ENCODE assay signal across 21 mouse cellular contexts in the genomic region with DNA sequence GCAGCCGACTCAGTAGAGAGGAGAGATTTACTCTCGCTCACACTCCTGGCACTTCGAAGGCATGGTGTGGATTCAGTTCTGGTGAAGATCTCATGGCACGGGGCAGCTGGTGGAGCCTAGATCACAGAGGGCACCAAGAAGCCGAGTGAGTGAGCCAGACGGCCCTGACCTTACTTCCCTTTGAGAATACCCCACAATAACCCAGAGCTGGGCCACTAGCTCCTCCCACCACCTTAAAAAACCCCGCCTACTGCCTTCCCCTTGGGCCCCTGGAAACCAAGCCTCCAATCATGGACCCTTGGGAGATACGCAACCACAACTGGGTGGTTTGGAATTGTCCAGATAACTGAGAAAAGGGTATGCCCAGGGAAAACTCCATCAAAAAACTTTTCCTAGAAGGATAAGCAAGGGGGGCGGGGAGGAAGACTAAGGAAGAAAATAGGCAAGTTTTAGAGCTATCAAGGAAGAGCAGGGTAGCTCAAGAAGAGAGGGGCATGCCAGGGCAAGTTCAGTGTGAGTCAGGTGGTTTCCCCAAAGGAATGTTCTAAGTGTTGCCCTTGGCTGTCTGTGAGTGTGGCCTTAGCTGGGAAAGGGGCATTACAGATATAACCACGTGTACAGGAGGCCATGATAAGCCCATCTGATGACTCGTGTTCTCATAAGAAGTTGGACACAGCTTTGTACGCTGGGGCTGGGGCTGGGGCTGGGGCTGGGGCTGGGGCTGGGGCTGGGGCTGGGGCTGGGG. TPM values are rescaled to one million over a fixed set of nuclear protein-coding genes. Genes with fewer than 3 reads are reported as not detected.
DNase-seq lines count a peak whose midpoint lies in the region; ATAC-seq and TF ChIP-seq lines count a peak whose summit lies in the region.
"Had no signal": no experiment of that assay in that cellular context is flagged by ENCODE, and none has a peak within 500 bp of the region (broad histone marks: within the 10 kb centered on the region; RNA-seq: fewer than 3 reads in every experiment).

No protein-coding gene starts in this region.

- WGBS in heart, postnatal 0 days = 71% methylated on average over 12 of the region's 12 CpGs
- 79% methylated on average over 12 of the region's 12 CpGs for WGBS in intestine, embryonic 15.5 days
- 85% methylated on average over 12 of the region's 12 CpGs for WGBS in limb, embryonic 10.5 days

- ATAC-seq in heart, postnatal 0 days (ENCODE audit: insufficient read depth, low read depth) = peak; percentile 61
- ATAC-seq in intestine, embryonic 15.5 days = peak; percentile 13; the same call in 1 of the 2 replicates
- no peak for ATAC-seq in megakaryocyte-erythroid progenitor cell, adult 5-6 weeks (replicated peaks; ENCODE audit: low FRiP score, low TSS enrichment, poor library complexity, severe bottlenecking)
- ATAC-seq: CD4-positive, CD25-positive, alpha-beta regulatory T cell, adult 4 months; forebrain, embryonic 15.5 days; inflammation-experienced regulatory T-cells, adult 6 months had no signal

- H3K27ac ChIP-seq in heart, postnatal 0 days (ENCODE audit: low read depth) = no peak overlapping the region
- H3K27ac ChIP-seq in intestine, embryonic 15.5 days = no peak overlapping the region
- H3K27ac ChIP-seq in limb, embryonic 10.5 days = no peak overlapping the region
- H3K27ac ChIP-seq: embryonic facial prominence, embryonic 10.5 days; forebrain, embryonic 15.5 days; left cerebral cortex, adult 2 months; liver, embryonic 14.5 days had no signal

- TF ChIP-seq CTCF in heart, postnatal 0 days (IDR thresholded peaks at IDR 0.05; ENCODE audit: low read depth) = no peak

- no peak for DNase-seq in heart, postnatal 0 days (ENCODE audit: low spot score)
- no peak for DNase-seq in heart, adult 8-10 months (ENCODE audit: low spot score)
- peak; percentile 40 for DNase-seq in ES-CJ7 (ENCODE audit: low read depth, low spot score)
- DNase-seq in NIH3T3 (ENCODE audit: low read depth) = peak; percentile 48
- no peak for DNase-seq in limb, embryonic 10.5 days (ENCODE audit: low spot score)
- DNase-seq: adrenal gland, adult 2 months; cerebellum, postnatal 36 days; right cerebral cortex, postnatal 25 days; thymus, postnatal 14 days had no signal

- no peaks in the 10 kb centered on the region for H3K27me3 ChIP-seq in heart, postnatal 0 days (ENCODE audit: control insufficient read depth, insufficient read depth, low read length)
- no peaks in the 10 kb centered on the region for H3K27me3 ChIP-seq in intestine, embryonic 15.5 days (replicated peaks)
- no peaks in the 10 kb centered on the region for H3K27me3 ChIP-seq in limb, embryonic 10.5 days (ENCODE audit: low read depth, poor library complexity, severe bottlenecking)
- H3K27me3 ChIP-seq: forebrain, embryonic 15.5 days had no signal

- H3K9ac ChIP-seq in heart, postnatal 0 days (replicated peaks; ENCODE audit: low read depth, low read length) = no peak overlapping the region
- H3K9ac ChIP-seq in intestine, embryonic 15.5 days = no peak overlapping the region
- H3K9ac ChIP-seq: forebrain, embryonic 15.5 days; liver, embryonic 14.5 days had no signal

- no peak overlapping the region for H3K4me2 ChIP-seq in heart, postnatal 0 days (ENCODE audit: low read depth, low read length)
- no peak overlapping the region for H3K4me2 ChIP-seq in intestine, embryonic 15.5 days (replicated peaks)
- H3K4me2 ChIP-seq: forebrain, embryonic 15.5 days had no signal

- peaks cover 23% of the 10 kb centered on the region for H3K4me1 ChIP-seq in heart, postnatal 0 days (ENCODE audit: control insufficient read depth, insufficient read depth)
- H3K4me1 ChIP-seq in intestine, embryonic 15.5 days (replicated peaks) = peaks cover 3% of the 10 kb centered on the region
- H3K4me1 ChIP-seq in limb, embryonic 10.5 days = peaks cover 16% of the 10 kb centered on the region

- no peaks in the 10 kb centered on the region for H3K9me3 ChIP-seq in heart, postnatal 0 days (replicated peaks; ENCODE audit: control insufficient read depth, low read length)
- no peaks in the 10 kb centered on the region for H3K9me3 ChIP-seq in intestine, embryonic 15.5 days
- H3K9me3 ChIP-seq in limb, embryonic 10.5 days (replicated peaks) = no peaks in the 10 kb centered on the region
- H3K9me3 ChIP-seq: embryonic facial prominence, embryonic 10.5 days; forebrain, embryonic 15.5 days had no signal

- H3K4me3 ChIP-seq in heart, postnatal 0 days (ENCODE audit: low read depth, low read length) = no peak overlapping the region
- no peak overlapping the region for H3K4me3 ChIP-seq in intestine, embryonic 15.5 days (replicated peaks)
- H3K4me3 ChIP-seq in limb, embryonic 10.5 days = no peak overlapping the region
- H3K4me3 ChIP-seq: embryonic facial prominence, embryonic 10.5 days; forebrain, embryonic 15.5 days; left cerebral cortex, adult 2 months had no signal

- no peak for TF ChIP-seq EP300 in heart, postnatal 0 days (IDR thresholded peaks at IDR 0.05; ENCODE audit: low read depth)

- H3K36me3 ChIP-seq in heart, postnatal 0 days (replicated peaks; ENCODE audit: control insufficient read depth, insufficient read depth, low read length) = no peaks in the 10 kb centered on the region
- no peaks in the 10 kb centered on the region for H3K36me3 ChIP-seq in intestine, embryonic 15.5 days
- no peaks in the 10 kb centered on the region for H3K36me3 ChIP-seq in limb, embryonic 10.5 days
- H3K36me3 ChIP-seq: embryonic facial prominence, embryonic 10.5 days; forebrain, embryonic 15.5 days had no signal

RNA-seq across cellular contexts. Expression of a gene that starts 36.2 kb away (rescaled TPM):
- 17.7 and 43.7 TPM in 2 replicates for total RNA-seq in heart, postnatal 0 days (2014; rRNA removed; ENCODE audit: low replicate concordance)
- polyA plus RNA-seq in heart, postnatal 0 days (2015; fragmentation: Nextera tagmentation; extraction: Ambion mirVana) = 115 and 121 TPM in 2 replicates
- total RNA-seq in heart, adult 8-10 months (2022) = 10 to 100 TPM; 57.6 to 68.6 (median 66.3) TPM
- 105 and 107 TPM in 2 replicates for polyA plus RNA-seq in intestine, embryonic 15.5 days (2015; fragmentation: Nextera tagmentation; extraction: Ambion mirVana)
- 36.9 and 49.2 TPM in 2 replicates for total RNA-seq in megakaryocyte-erythroid progenitor cell, adult 5-6 weeks (2014; fragmentation: Nextera tagmentation)
- 30.0 and 49.8 TPM in 2 replicates for total RNA-seq in megakaryocyte-erythroid progenitor cell, adult 5-6 weeks (2017)
- 92.2 and 111 TPM in 2 replicates for polyA plus RNA-seq in limb, embryonic 10.5 days (2016; fragmentation: Nextera tagmentation; extraction: Ambion mirVana)

RNA-seq across cellular contexts. Expression of a gene that starts 36.3 kb away (rescaled TPM):
- not detected in 2 replicates for total RNA-seq in heart, postnatal 0 days (2014; rRNA removed; ENCODE audit: low replicate concordance)
- polyA plus RNA-seq in heart, postnatal 0 days (2015; fragmentation: Nextera tagmentation; extraction: Ambion mirVana) = 0.20 TPM in 1 of 2 replicates, not detected in the other
- total RNA-seq in heart, adult 8-10 months (2022) = not detected
- polyA plus RNA-seq in intestine, embryonic 15.5 days (2015; fragmentation: Nextera tagmentation; extraction: Ambion mirVana) = not detected in 2 replicates
- not detected in 2 replicates for total RNA-seq in megakaryocyte-erythroid progenitor cell, adult 5-6 weeks (2014; fragmentation: Nextera tagmentation)
- total RNA-seq in megakaryocyte-erythroid progenitor cell, adult 5-6 weeks (2017) = not detected in 2 replicates
- polyA plus RNA-seq in limb, embryonic 10.5 days (2016; fragmentation: Nextera tagmentation; extraction: Ambion mirVana) = 0.30 TPM in 1 of 2 replicates, not detected in the other
- total RNA-seq: adrenal gland, adult 2 months; gastrocnemius, adult 18-20 months; layer of hippocampus, adult 18-20 months had no signal
- polyA plus RNA-seq: CD4-positive, CD25-positive, alpha-beta regulatory T cell, adult 4 months; embryonic facial prominence, embryonic 10.5 days; inflammation-experienced regulatory T-cells, adult 6 months; limb, embryonic 11.5 days; liver, embryonic 14.5 days; lung, embryonic 16.5 days had no signal

RNA-seq across cellular contexts. Expression of a gene that starts 36.3 kb away (rescaled TPM):
- total RNA-seq in heart, postnatal 0 days (2014; rRNA removed; ENCODE audit: low replicate concordance) = 4.2 and 13.9 TPM in 2 replicates
- polyA plus RNA-seq in heart, postnatal 0 days (2015; fragmentation: Nextera tagmentation; extraction: Ambion mirVana) = 1.5 TPM in 2 replicates
- total RNA-seq in heart, adult 8-10 months (2022) = 1 to 10 TPM; 4.4 to 5.8 (median 5.0) TPM
- 4.4 and 4.6 TPM in 2 replicates for polyA plus RNA-seq in intestine, embryonic 15.5 days (2015; fragmentation: Nextera tagmentation; extraction: Ambion mirVana)
- 5.0 and 5.2 TPM in 2 replicates for total RNA-seq in megakaryocyte-erythroid progenitor cell, adult 5-6 weeks (2014; fragmentation: Nextera tagmentation)
- total RNA-seq in megakaryocyte-erythroid progenitor cell, adult 5-6 weeks (2017) = 4.4 and 7.2 TPM in 2 replicates
- 8.0 and 9.3 TPM in 2 replicates for polyA plus RNA-seq in limb, embryonic 10.5 days (2016; fragmentation: Nextera tagmentation; extraction: Ambion mirVana)

Comparison
In these comparisons a context has a peak if more than half of its experiments do, and no peak if none do; other contexts are left out.
1. DNase-seq: peak in ES-CJ7 (single experiment) and NIH3T3 (single experiment); none in heart, postnatal 0 days (single experiment), heart, adult 8-10 months (single experiment) and limb, embryonic 10.5 days (single experiment).